Mouse (Mus musculus) MEL (cell line): ENCODE measurements around the gene Dhdh. TPM values are rescaled to one million over a fixed set of nuclear protein-coding genes. Genes with fewer than 3 reads are reported as not detected.
A peak's percentile ranks its signal among the peaks of the same experiment; 100 is the strongest.

ENCODE experiments used
- DNase-seq: peaks from one replicate; pipeline ENCODE4 v3.0.0; 2011; ENCODE audit warnings: low read depth, low spot score
- H3K27ac ChIP-seq: 2 replicates; pipeline ENCODE4 v1.5.1; 2012; ENCODE audit warnings: low read depth, mild to moderate bottlenecking, control low read depth, low read length, moderate library complexity; ENCODE audit not compliant: control insufficient read depth
- H3K27me3 ChIP-seq, 2 experiments: fragments of 150-350 bp in 1 of 2; sonication (generic) in 1 of 2; 2 replicates each; pipeline ENCODE4 v1.6.1; 2012; ENCODE audit warnings: low read length in 2 of 2, mild to moderate bottlenecking in 2 of 2, improper control_type of control experiment in 1 of 2, moderate library complexity in 1 of 2; ENCODE audit not compliant: insufficient read depth in 2 of 2, control insufficient read depth in 1 of 2
- H3K36me3 ChIP-seq, 2 experiments: 2 replicates each; pipeline ENCODE4 v1.6.1; 2012 to 2014; ENCODE audit warnings: low read length in 2 of 2, improper control_type of control experiment in 1 of 2, inconsistent platforms in 1 of 2, mild to moderate bottlenecking in 1 of 2; ENCODE audit not compliant: insufficient read depth in 2 of 2, control insufficient read depth in 1 of 2
- H3K4me1 ChIP-seq, 2 experiments: fragments of 150-350 bp in 1 of 2; sonication (generic) in 1 of 2; 2 replicates each; pipeline ENCODE4 v1.6.1; 2012; ENCODE audit warnings: low read length in 2 of 2, improper control_type of control experiment in 1 of 2, mild to moderate bottlenecking in 1 of 2; ENCODE audit not compliant: insufficient read depth in 2 of 2, control insufficient read depth in 1 of 2
- H3K4me3 ChIP-seq, 2 experiments: fragments of 150-350 bp in 1 of 2; sonication (generic) in 1 of 2; 2 replicates each; pipeline ENCODE4 v1.5.1; 2012; ENCODE audit warnings: low read depth in 2 of 2, low read length in 2 of 2, mild to moderate bottlenecking in 2 of 2, moderate library complexity in 2 of 2, control low read depth in 1 of 2, improper control_type of control experiment in 1 of 2; ENCODE audit not compliant: control insufficient read depth in 1 of 2, insufficient read depth in 1 of 2
- H3K79me2 ChIP-seq: 2 replicates; pipeline ENCODE4 v1.6.1; 2012; ENCODE audit warnings: mild to moderate bottlenecking, low read length, moderate library complexity; ENCODE audit not compliant: control insufficient read depth, poor library complexity, insufficient read depth
- H3K9ac ChIP-seq: 2 replicates; pipeline ENCODE4 v1.6.1; 2012; ENCODE audit warnings: low read depth, mild to moderate bottlenecking, control low read depth, low read length, moderate library complexity; ENCODE audit not compliant: control insufficient read depth, poor library complexity, severe bottlenecking
- H3K9me3 ChIP-seq: fragments of 150-350 bp; sonication (generic); replicated peaks from 2 replicates; pipeline ENCODE4 v1.6.1; 2012; ENCODE audit warnings: mild to moderate bottlenecking, low read length, improper control_type of control experiment, moderate library complexity; ENCODE audit not compliant: insufficient read depth
- CTCF ChIP-seq, 3 experiments: IDR thresholded peaks in 2 of 3; conservative IDR thresholded peaks in 1 of 3; 2 replicates each; pipeline ENCODE4 v1.5.1; 2011 to 2012; ENCODE audit warnings: low read length in 3 of 3, low read depth in 2 of 3, mild to moderate bottlenecking in 2 of 3, improper control_type of control experiment in 1 of 3, inconsistent platforms in 1 of 3, mixed read lengths in 1 of 3, moderate library complexity in 1 of 3; ENCODE audit not compliant: control insufficient read depth in 1 of 3, insufficient read depth in 1 of 3, poor library complexity in 1 of 3, severe bottlenecking in 1 of 3
- ELF1 ChIP-seq: IDR thresholded peaks from 2 replicates; pipeline ENCODE4 v1.6.1; 2014; ENCODE audit warnings: low read depth, mild to moderate bottlenecking, inconsistent platforms, low read length, improper control_type of control experiment, moderate library complexity
- EP300 ChIP-seq, 2 experiments: IDR thresholded peaks; 2 replicates each; pipeline ENCODE4 v1.6.1; 2011; ENCODE audit warnings: improper control_type of control experiment in 2 of 2, low read length in 2 of 2, low read depth in 1 of 2, mild to moderate bottlenecking in 1 of 2
- MAFK ChIP-seq: IDR thresholded peaks from 2 replicates; pipeline ENCODE4 v1.6.1; 2011; ENCODE audit warnings: low read depth, mild to moderate bottlenecking, low read length, improper control_type of control experiment, borderline replicate concordance
- MAZ ChIP-seq: IDR thresholded peaks from 2 replicates; pipeline ENCODE4 v1.6.1; 2012; ENCODE audit warnings: low read depth, mild to moderate bottlenecking, inconsistent platforms, low read length, improper control_type of control experiment
- MEF2A ChIP-seq: IDR thresholded peaks from 2 replicates; pipeline ENCODE4 v1.6.1; 2014; ENCODE audit warnings: low read depth, mild to moderate bottlenecking, inconsistent platforms, low read length, improper control_type of control experiment; ENCODE audit not compliant: poor library complexity, insufficient replicate concordance, severe bottlenecking; ENCODE audit errors: extremely low read depth
- MXI1 ChIP-seq: IDR thresholded peaks from 2 replicates; pipeline ENCODE4 v1.6.1; 2011; ENCODE audit warnings: mild to moderate bottlenecking, low read depth, low read length, improper control_type of control experiment
- MYC ChIP-seq: IDR thresholded peaks from 2 replicates; pipeline ENCODE4 v1.6.1; 2011; ENCODE audit warnings: low read depth, mild to moderate bottlenecking, low read length, improper control_type of control experiment, moderate library complexity
- NELFE ChIP-seq: IDR thresholded peaks from 2 replicates; pipeline ENCODE4 v1.6.1; 2011; ENCODE audit warnings: low read depth, low read length, improper control_type of control experiment
- NRF1 ChIP-seq: IDR thresholded peaks from 2 replicates; pipeline ENCODE4 v1.6.1; 2014; ENCODE audit warnings: low read depth, mild to moderate bottlenecking, inconsistent platforms, low read length, improper control_type of control experiment, moderate library complexity; ENCODE audit not compliant: poor library complexity, insufficient read depth, severe bottlenecking
- POLR2AphosphoS5 ChIP-seq: IDR thresholded peaks from 2 replicates; pipeline ENCODE4 v1.6.1; 2012; ENCODE audit warnings: low read depth, borderline replicate concordance, mild to moderate bottlenecking, inconsistent platforms, low read length, moderate library complexity, mixed read lengths
- RAD21 ChIP-seq: IDR thresholded peaks from 2 replicates; pipeline ENCODE4 v1.6.1; 2011; ENCODE audit warnings: mild to moderate bottlenecking, low read depth, low read length, improper control_type of control experiment
- TAL1 ChIP-seq: IDR thresholded peaks from 2 replicates; pipeline ENCODE4 v1.6.1; 2012; ENCODE audit warnings: mild to moderate bottlenecking, inconsistent platforms, low read length, moderate library complexity, mixed read lengths
- ZC3H11A ChIP-seq: IDR thresholded peaks from 2 replicates; pipeline ENCODE4 v1.6.1; 2012; ENCODE audit warnings: low read depth, mild to moderate bottlenecking, inconsistent platforms, low read length, improper control_type of control experiment
- ZKSCAN1 ChIP-seq: IDR thresholded peaks from 2 replicates; pipeline ENCODE4 v1.6.1; 2012; ENCODE audit warnings: low read depth, mild to moderate bottlenecking, inconsistent platforms, low read length, improper control_type of control experiment, moderate library complexity
- ZMIZ1 ChIP-seq: IDR thresholded peaks from 2 replicates; pipeline ENCODE4 v1.6.1; 2012; ENCODE audit warnings: low read depth, mild to moderate bottlenecking, inconsistent platforms, low read length, improper control_type of control experiment, moderate library complexity
- ZNF384 ChIP-seq: IDR thresholded peaks from 2 replicates; pipeline ENCODE4 v1.6.1; 2012; ENCODE audit warnings: low read depth, mild to moderate bottlenecking, inconsistent platforms, low read length, improper control_type of control experiment
- polyA plus RNA-seq, 2 experiments: library from polyadenylated mRNA; stranded (reverse) in 1 of 2; unstranded in 1 of 2; fragments of >175 nt in 1 of 2; fragments of >200 nt in 1 of 2; gene quantifications; 2 replicates each; pipeline versions ENCODE4 v1.2.1 to v1.2.4; 2012; ENCODE audit warnings: low replicate concordance in 2 of 2, low read depth in 1 of 2; ENCODE audit not compliant: insufficient read length in 2 of 2, insufficient read depth in 1 of 2, missing spikeins in 1 of 2
- total RNA-seq: library from RNA; depleted of rRNA; stranded (reverse); fragments of 300-350 nt; gene quantifications from 2 replicates; pipeline ENCODE4 v1.2.3, GENCODE M21; 2012

The Dhdh gene
- total and polyA plus RNA-seq, 3 experiments, result 0.08 to 1.6 TPM; not detected in 1

- peak; percentile 39; the same call in 1 of the 2 replicates for TF ChIP-seq MXI1
- TF ChIP-seq ZC3H11A, result no peak
Measured at GRCm38 (mm10) chr7:45521728-45522184, 33.2 kb upstream of the Dhdh start (continued).

- Histone ChIP-seq H3K9ac (no peak overlapping the region; the same call in 1 of the 2 replicates), H3K4me1 (peaks cover 4 to 12% of the 10 kb centered on the region in 2 experiments; a peak in 3 of 4 replicates), H3K9me3 (no peaks in the 10 kb centered on the region), H3K36me3 (peaks cover 0 to 26% of the 10 kb centered on the region in 2 experiments; a peak in 2 of 4 replicates), H3K4me3 (no peak overlapping the region), H3K27ac (no peak overlapping the region), H3K79me2 (peaks cover 23% of the 10 kb centered on the region), H3K27me3 (no peaks in the 10 kb centered on the region)
- DNase-seq, result no peak
- TF ChIP-seq ZNF384 (no peak), RAD21 (no peak), CTCF (IDR thresholded peaks at IDR 0.05 in 2 of 3, conservative IDR thresholded peaks at IDR 0.05 in 1 of 3; ENCODE audit: control insufficient read depth in 1 of 3, insufficient read depth in 1 of 3, low read depth in 2 of 3, low read length in 3 of 3, poor library complexity in 1 of 3, severe bottlenecking in 1 of 3) (no peak), ZMIZ1 (no peak), NRF1 (no peak), MEF2A (no peak), MAFK (no peak), POLR2AphosphoS5 (no peak), TAL1 (no peak), NELFE (no peak), MYC (no peak), EP300 (IDR thresholded peaks at IDR 0.05; ENCODE audit: low read depth in 1 of 2, low read length in 2 of 2) (no peak), ELF1 (no peak), MAZ (no peak), ZKSCAN1 (no peak)
Measured at GRCm38 (mm10) chr7:45520605-45521004, 32.0 kb upstream of the Dhdh start.
